Mouse (Mus musculus): ENCODE measurements around the gene Zfp786.

DNA sequence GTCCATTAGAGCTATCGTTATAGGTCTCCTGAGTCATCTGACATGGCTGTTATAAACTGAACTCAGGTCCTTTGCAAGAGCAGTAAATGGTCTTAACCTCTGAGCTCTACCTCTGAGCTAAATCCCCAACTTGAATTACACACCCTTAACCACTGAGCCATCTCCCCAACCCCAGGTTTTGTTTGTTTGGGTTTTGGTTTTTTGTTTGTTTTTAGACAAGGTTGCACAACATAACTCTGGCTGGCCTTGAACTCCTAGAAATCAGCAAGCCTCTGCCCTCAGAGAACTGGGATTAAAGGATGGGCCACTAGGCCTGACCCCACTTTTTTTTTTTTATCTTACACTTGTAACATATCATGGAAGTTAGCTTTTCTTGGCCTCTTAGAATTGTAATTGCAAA, 14.5 kb downstream of the Zfp786 start:
- TF ChIP-seq CTCF (IDR thresholded peaks at IDR 0.05; ENCODE audit: low read depth, low read length) (no peak), GATA1 (IDR thresholded peaks at IDR 0.05; ENCODE audit: borderline replicate concordance, low read length) (no peak)

Data from G1E (cell line).